Mouse (Mus musculus) limb, embryonic 13.5 days (tissue): Measurements from ENCODE around the gene Eif4g3. TPM values are rescaled to one million over a fixed set of nuclear protein-coding genes. Genes with fewer than 3 reads are reported as not detected.

Experiments used
- ATAC-seq: fragments of 200-750 bp; cut with Nextera tagmentation; 2 replicates; pipeline ENCODE4 v1.8.0; 2017; ENCODE audit warnings: low read depth, moderate number of reproducible peaks, moderate TSS enrichment; ENCODE audit not compliant: low FRiP score
- H3K27ac ChIP-seq: fragments of 300-500 bp; sonication (generic); 2 replicates; pipeline ENCODE4 v1.5.1; 2015; ENCODE audit warnings: inconsistent platforms, mild to moderate bottlenecking, moderate library complexity
- H3K27me3 ChIP-seq: fragments of 300-500 bp; sonication (generic); 2 replicates; pipeline ENCODE4 v1.6.1; 2015; ENCODE audit warnings: mild to moderate bottlenecking, inconsistent platforms
- H3K36me3 ChIP-seq: fragments of 300-500 bp; sonication (generic); 2 replicates; pipeline ENCODE4 v1.6.1; 2015; ENCODE audit warnings: inconsistent platforms, mild to moderate bottlenecking, moderate library complexity
- H3K4me1 ChIP-seq: fragments of 300-500 bp; sonication (generic); 2 replicates; pipeline ENCODE4 v1.6.1; 2015; ENCODE audit warnings: inconsistent platforms
- H3K4me2 ChIP-seq: fragments of 300-500 bp; sonication (generic); replicated peaks from 2 replicates; pipeline ENCODE4 v1.6.1; 2015; ENCODE audit warnings: inconsistent platforms, mild to moderate bottlenecking, moderate library complexity
- H3K4me3 ChIP-seq: fragments of 300-500 bp; sonication (generic); 2 replicates; pipeline ENCODE4 v1.5.1; 2015; ENCODE audit warnings: moderate library complexity, mild to moderate bottlenecking, inconsistent platforms
- H3K9ac ChIP-seq: fragments of 300-500 bp; sonication (generic); 2 replicates; pipeline ENCODE4 v1.6.1; 2015; ENCODE audit warnings: mild to moderate bottlenecking, inconsistent platforms
- H3K9me3 ChIP-seq: fragments of 300-500 bp; sonication (generic); 2 replicates; pipeline ENCODE4 v1.6.1; 2016; ENCODE audit warnings: inconsistent platforms
- WGBS: fragments of 180-500 bp; shearing (Covaris S2); methylation state at CpG from one replicate; pipeline ENCODE4 v1.1.7; 2015; 5-methylcytosine and 5-hydroxymethylcytosine counted together
- polyA plus RNA-seq: library from polyadenylated mRNA; unstranded; fragments of >200 nt; fragmentation: Nextera tagmentation; extraction: Ambion mirVana; gene quantifications from 2 replicates; pipeline ENCODE4 v1.2.1, GENCODE M21; 2015

The Eif4g3 gene
- polyA plus RNA-seq, 1 experiment from 2014 or later = 38.4 TPM

GRCm38 (mm10) chr4:138013723-138014479, 21.1 kb downstream of the Eif4g3 start:
- H3K36me3 ChIP-seq = peaks cover 88% of the 10 kb centered on the region
- WGBS = 92% methylated on average over 15 of the region's 15 CpGs
- H3K27me3 ChIP-seq = no peaks in the 10 kb centered on the region
- H3K9ac ChIP-seq = no peak overlapping the region
- H3K4me3 ChIP-seq = no peak overlapping the region
- no peak overlapping the region for H3K27ac ChIP-seq
- no peak overlapping the region for H3K4me2 ChIP-seq
- ATAC-seq = no peak
- H3K4me1 ChIP-seq = 0 out of 2 replicates have a peak, but pooled peaks cover 6% of the 10 kb centered on the region
- H3K9me3 ChIP-seq = no peaks in the 10 kb centered on the region

GRCm38 (mm10) chr4:138015966-138016365, 23.1 kb downstream of the Eif4g3 start:
- ATAC-seq = no peak
- 91% methylated on average over 4 of the region's 4 CpGs for WGBS
- no peaks in the 10 kb centered on the region for H3K9me3 ChIP-seq
- no peak overlapping the region for H3K27ac ChIP-seq
- peaks cover 20% of the 10 kb centered on the region for H3K4me1 ChIP-seq
- H3K27me3 ChIP-seq = no peaks in the 10 kb centered on the region
- H3K9ac ChIP-seq = no peak overlapping the region
- H3K36me3 ChIP-seq = peaks cover 75% of the 10 kb centered on the region
- no peak overlapping the region for H3K4me3 ChIP-seq
- no peak overlapping the region for H3K4me2 ChIP-seq

GRCm38 (mm10) chr4:138017085-138017637, 24.3 kb downstream of the Eif4g3 start:
- Histone ChIP-seq H3K9me3 (no peaks in the 10 kb centered on the region), H3K27ac (no peak overlapping the region), H3K9ac (no peak overlapping the region), H3K27me3 (no peaks in the 10 kb centered on the region), H3K4me2 (no peak overlapping the region), H3K4me3 (no peak overlapping the region), H3K4me1 (peaks cover 25% of the 10 kb centered on the region), H3K36me3 (peaks cover 66% of the 10 kb centered on the region)
- ATAC-seq = 0 out of 2 replicates have a peak, but pooled peaks have one; percentile 15
- 76% methylated on average over 11 of the region's 11 CpGs for WGBS

GRCm38 (mm10) chr4:138018011-138018410, 25.2 kb downstream of the Eif4g3 start:
- Histone ChIP-seq H3K9me3 (no peaks in the 10 kb centered on the region), H3K4me1 (peaks cover 25% of the 10 kb centered on the region), H3K36me3 (peaks cover 59% of the 10 kb centered on the region), H3K27me3 (no peaks in the 10 kb centered on the region), H3K4me3 (no peak overlapping the region), H3K27ac (no peak overlapping the region; the same call in 1 of the 2 replicates), H3K9ac (no peak overlapping the region), H3K4me2 (no peak overlapping the region)
- WGBS = 80% methylated on average over 6 of the region's 6 CpGs
- no peak for ATAC-seq

- Histone ChIP-seq H3K27ac (0 out of 2 replicates have a peak overlapping the region, but pooled peaks have one; percentile 55), H3K4me1 (peaks cover 25% of the 10 kb centered on the region), H3K9ac (no peak overlapping the region), H3K4me3 (no peak overlapping the region), H3K36me3 (peaks cover 55% of the 10 kb centered on the region), H3K9me3 (no peaks in the 10 kb centered on the region), H3K27me3 (no peaks in the 10 kb centered on the region), H3K4me2 (no peak overlapping the region)
- WGBS = 58% methylated on average over 6 of the region's 6 CpGs
- no peak for ATAC-seq
Observed at GRCm38 (mm10) chr4:138020231-138020630, 27.4 kb downstream of the Eif4g3 start.

GRCm38 (mm10) chr4:138021651-138022050, 28.8 kb downstream of the Eif4g3 start:
- H3K4me3 ChIP-seq = no peak overlapping the region
- no peak overlapping the region for H3K9ac ChIP-seq
- no peaks in the 10 kb centered on the region for H3K9me3 ChIP-seq
- 91% methylated on average over 6 of the region's 6 CpGs for WGBS
- H3K36me3 ChIP-seq = peaks cover 52% of the 10 kb centered on the region
- H3K27me3 ChIP-seq = no peaks in the 10 kb centered on the region
- no peak for ATAC-seq
- peaks cover 25% of the 10 kb centered on the region for H3K4me1 ChIP-seq
- H3K4me2 ChIP-seq = no peak overlapping the region
- H3K27ac ChIP-seq = no peak overlapping the region

- Histone ChIP-seq H3K9ac (no peak overlapping the region), H3K36me3 (peaks cover 52% of the 10 kb centered on the region), H3K27ac (no peak overlapping the region), H3K4me3 (no peak overlapping the region), H3K4me1 (peaks cover 18% of the 10 kb centered on the region), H3K4me2 (no peak overlapping the region), H3K9me3 (no peaks in the 10 kb centered on the region), H3K27me3 (no peaks in the 10 kb centered on the region)
- 87% methylated on average over 2 of the region's 2 CpGs for WGBS
- no peak for ATAC-seq
Observed at GRCm38 (mm10) chr4:138022761-138023160, 29.9 kb downstream of the Eif4g3 start.

GRCm38 (mm10) chr4:138023403-138024100, 30.7 kb downstream of the Eif4g3 start:
- Histone ChIP-seq H3K9me3 (no peaks in the 10 kb centered on the region), H3K4me3 (no peak overlapping the region), H3K27me3 (no peaks in the 10 kb centered on the region), H3K36me3 (peaks cover 55% of the 10 kb centered on the region), H3K4me1 (peaks cover 18% of the 10 kb centered on the region), H3K9ac (no peak overlapping the region), H3K27ac (no peak overlapping the region), H3K4me2 (no peak overlapping the region)
- 87% methylated on average over 9 of the region's 9 CpGs for WGBS
- ATAC-seq = no peak

- H3K27ac ChIP-seq = no peak overlapping the region
- H3K4me2 ChIP-seq = no peak overlapping the region
- no peaks in the 10 kb centered on the region for H3K27me3 ChIP-seq
- H3K36me3 ChIP-seq = peaks cover 74% of the 10 kb centered on the region
- no peaks in the 10 kb centered on the region for H3K9me3 ChIP-seq
- H3K4me3 ChIP-seq = no peak overlapping the region
- H3K9ac ChIP-seq = no peak overlapping the region
- no peaks in the 10 kb centered on the region for H3K4me1 ChIP-seq
- 83% methylated on average over 6 of the region's 6 CpGs for WGBS
- no peak for ATAC-seq
Observed at GRCm38 (mm10) chr4:138029168-138029567, 36.3 kb downstream of the Eif4g3 start.

- ATAC-seq = no peak
Observed at GRCm38 (mm10) chr4:138031828-138032227, 39.0 kb downstream of the Eif4g3 start.

GRCm38 (mm10) chr4:138033871-138034270, 41.0 kb downstream of the Eif4g3 start:
- Histone ChIP-seq H3K9ac (no peak overlapping the region), H3K27me3 (no peaks in the 10 kb centered on the region), H3K4me3 (no peak overlapping the region), H3K27ac (no peak overlapping the region), H3K4me1 (peaks cover 16% of the 10 kb centered on the region), H3K36me3 (peaks cover 64% of the 10 kb centered on the region), H3K9me3 (no peaks in the 10 kb centered on the region), H3K4me2 (no peak overlapping the region)
- ATAC-seq = no peak
- WGBS = 72% methylated on average over 2 of the region's 4 CpGs

More at GRCm38 (mm10) chr4:138031828-138032227, 39.0 kb downstream of the Eif4g3 start:
- no peak overlapping the region for H3K4me3 ChIP-seq
- H3K27ac ChIP-seq = 0 out of 2 replicates have a peak overlapping the region, but pooled peaks have one; percentile 1
- H3K4me2 ChIP-seq = no peak overlapping the region
- H3K27me3 ChIP-seq = no peaks in the 10 kb centered on the region
- no peak overlapping the region for H3K9ac ChIP-seq
- no peaks in the 10 kb centered on the region for H3K9me3 ChIP-seq
- peaks cover 4% of the 10 kb centered on the region for H3K4me1 ChIP-seq
- H3K36me3 ChIP-seq = peaks cover 78% of the 10 kb centered on the region
- 92% methylated on average over 10 of the region's 10 CpGs for WGBS

GRCm38 (mm10) chr4:138035435-138036120, 42.8 kb downstream of the Eif4g3 start:
- no peaks in the 10 kb centered on the region for H3K27me3 ChIP-seq
- ATAC-seq = no peak
- peaks cover 72% of the 10 kb centered on the region for H3K36me3 ChIP-seq
- 96% methylated on average over 9 of the region's 9 CpGs for WGBS
- H3K4me2 ChIP-seq = no peak overlapping the region
- no peak overlapping the region for H3K4me3 ChIP-seq
- no peak overlapping the region for H3K27ac ChIP-seq
- no peak overlapping the region for H3K9ac ChIP-seq
- peaks cover 17% of the 10 kb centered on the region for H3K4me1 ChIP-seq
- no peaks in the 10 kb centered on the region for H3K9me3 ChIP-seq
